Mouse (Mus musculus): ENCODE measurements around the gene BC035044. TPM values are rescaled to one million over a fixed set of nuclear protein-coding genes. Genes with fewer than 3 reads are reported as not detected.

BC035044 gene
- polyA plus RNA-seq, 1 experiment, result 0.74 TPM

DNA sequence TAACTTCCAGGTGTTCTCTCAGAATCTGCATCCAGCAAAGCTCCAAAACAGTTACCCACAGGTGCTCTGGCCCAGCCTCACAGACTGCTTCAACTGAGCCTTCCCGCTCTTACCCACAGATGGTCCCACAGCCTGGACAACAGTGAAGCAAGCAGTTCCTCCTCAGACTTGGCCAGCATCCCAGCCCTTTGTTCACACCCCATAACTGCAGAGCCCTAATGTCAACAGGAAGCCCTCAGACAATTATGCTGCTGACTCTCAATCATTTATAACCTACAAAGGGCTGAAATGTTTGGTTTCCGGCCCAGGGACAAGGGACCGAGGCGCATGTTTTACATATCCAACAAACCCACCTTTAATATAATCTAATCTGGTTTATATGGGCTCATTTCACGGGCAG is 34.7 kb downstream of the BC035044 start:
- WGBS, result 6% methylated on average over 5 of the region's 5 CpGs
- H3K4me3 ChIP-seq (ENCODE audit: low read depth, low read length), result no peak overlapping the region
- H3K4me1 ChIP-seq (ENCODE audit: control insufficient read depth, insufficient read depth, insufficient read length, low read length), result peaks cover 11% of the 10 kb centered on the region; the same call in 1 of the 2 replicates
- TF ChIP-seq POLR2A (IDR thresholded peaks at IDR 0.05; ENCODE audit: low read depth, low read length) (no peak), CTCF (IDR thresholded peaks at IDR 0.05; ENCODE audit: extremely low read depth, insufficient read length, insufficient replicate concordance, low read depth, low read length) (no peak)
- H3K27ac ChIP-seq (ENCODE audit: insufficient read depth, low read depth, low read length), result peak overlapping the region; percentile 79
- H3K27me3 ChIP-seq (ENCODE audit: control insufficient read depth, insufficient read depth, low read length), result no peaks in the 10 kb centered on the region
- H3K36me3 ChIP-seq (ENCODE audit: control insufficient read depth, insufficient read depth, low read length), result no peaks in the 10 kb centered on the region

DNA sequence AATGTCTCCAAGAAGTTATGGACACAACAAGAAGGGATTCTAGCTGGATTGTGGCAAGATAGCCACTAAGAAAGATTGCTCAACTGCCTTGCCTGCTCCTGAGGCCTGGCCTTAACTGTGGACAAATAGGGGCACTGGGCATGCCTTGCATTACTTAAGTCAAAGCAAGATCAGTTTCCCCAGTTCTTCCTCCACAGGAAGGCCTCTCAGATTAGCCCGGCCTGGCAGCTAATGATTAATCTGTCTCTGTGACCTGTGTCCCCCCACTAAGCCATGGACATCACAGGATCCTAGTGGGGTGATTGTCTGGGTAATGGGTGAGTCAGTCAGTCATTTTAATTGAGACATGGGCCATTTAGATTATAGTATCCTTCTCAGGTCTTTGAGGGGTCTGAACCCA is 35.4 kb downstream of the BC035044 start:
- Histone ChIP-seq H3K27me3 (ENCODE audit: control insufficient read depth, insufficient read depth, low read length) (no peaks in the 10 kb centered on the region), H3K36me3 (ENCODE audit: control insufficient read depth, insufficient read depth, low read length) (no peaks in the 10 kb centered on the region), H3K4me1 (ENCODE audit: control insufficient read depth, insufficient read depth, insufficient read length, low read length) (peaks cover 11% of the 10 kb centered on the region; the same call in 1 of the 2 replicates), H3K4me3 (ENCODE audit: low read depth, low read length) (no peak overlapping the region), H3K27ac (ENCODE audit: insufficient read depth, low read depth, low read length) (peak overlapping the region; percentile 68)
- TF ChIP-seq CTCF (IDR thresholded peaks at IDR 0.05; ENCODE audit: extremely low read depth, insufficient read length, insufficient replicate concordance, low read depth, low read length), result no peak
- TF ChIP-seq POLR2A (IDR thresholded peaks at IDR 0.05; ENCODE audit: low read depth, low read length), result no peak
- WGBS, result 24% methylated on average over 1 of the region's 1 CpGs

DNA sequence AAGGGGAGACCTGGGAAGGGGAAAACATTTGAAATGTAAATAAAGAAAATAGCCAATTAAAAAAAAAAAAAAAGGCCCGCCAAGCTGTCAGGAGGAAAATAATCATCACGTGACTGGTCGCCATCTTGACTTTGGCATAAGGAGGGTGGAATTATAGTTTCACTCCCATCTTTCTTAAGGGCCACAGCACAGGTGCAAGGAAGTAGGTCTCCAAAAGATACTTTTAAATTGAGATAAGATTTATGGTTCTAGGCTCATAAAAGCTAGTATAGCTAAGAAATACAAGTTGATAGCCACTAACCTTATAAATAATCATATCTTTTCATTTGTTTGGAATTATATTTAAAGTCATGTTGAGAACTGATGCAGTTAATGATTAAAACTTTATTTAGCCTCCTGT is 36.0 kb downstream of the BC035044 start:
- Histone ChIP-seq H3K27ac (ENCODE audit: insufficient read depth, low read depth, low read length) (no peak overlapping the region), H3K4me1 (ENCODE audit: control insufficient read depth, insufficient read depth, insufficient read length, low read length) (peaks cover 11% of the 10 kb centered on the region; the same call in 1 of the 2 replicates), H3K27me3 (ENCODE audit: control insufficient read depth, insufficient read depth, low read length) (no peaks in the 10 kb centered on the region), H3K36me3 (ENCODE audit: control insufficient read depth, insufficient read depth, low read length) (no peaks in the 10 kb centered on the region), H3K4me3 (ENCODE audit: low read depth, low read length) (no peak overlapping the region)
- WGBS, result 15% methylated on average over 3 of the region's 3 CpGs
- TF ChIP-seq POLR2A (IDR thresholded peaks at IDR 0.05; ENCODE audit: low read depth, low read length) (no peak), CTCF (IDR thresholded peaks at IDR 0.05; ENCODE audit: extremely low read depth, insufficient read length, insufficient replicate concordance, low read depth, low read length) (no peak)

DNA sequence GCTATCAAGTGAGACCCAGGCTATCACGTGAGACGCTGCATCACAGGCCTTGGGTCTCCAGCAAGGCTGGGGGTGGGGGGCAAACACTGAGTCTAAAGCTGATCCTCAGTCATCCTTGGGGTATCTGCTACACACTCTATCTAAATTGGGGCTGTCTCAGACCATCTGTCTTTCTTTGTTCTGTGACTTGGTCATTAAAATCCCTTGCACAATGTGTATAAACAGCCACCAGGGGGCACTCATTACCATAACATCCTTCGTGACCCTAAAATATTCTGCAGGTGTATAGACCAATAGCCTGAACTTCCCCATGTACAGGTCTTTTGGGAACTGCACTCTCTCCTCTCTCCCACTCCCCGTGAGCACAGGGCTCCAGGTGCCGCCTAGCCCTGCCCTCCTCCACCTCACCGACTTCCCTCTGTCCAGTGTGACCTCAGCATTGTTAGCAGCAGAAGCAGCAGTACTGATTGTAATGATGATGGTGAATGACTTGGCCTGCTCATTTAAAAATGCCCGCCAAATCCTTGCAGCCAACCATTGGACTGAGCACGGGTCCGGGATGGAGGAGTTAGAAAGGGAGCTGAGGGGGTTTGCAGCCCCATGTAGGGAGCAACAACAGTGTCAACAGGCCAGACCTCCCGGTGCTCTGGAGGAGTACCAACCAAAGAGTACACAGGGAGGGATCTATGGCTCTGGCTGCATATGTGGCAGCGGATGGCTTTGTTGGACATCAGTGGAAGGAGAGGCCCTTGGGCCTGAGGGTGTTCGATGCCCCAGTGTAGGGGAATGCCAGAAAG is 36.7 kb downstream of the BC035044 start:
- Histone ChIP-seq H3K4me3 (ENCODE audit: low read depth, low read length) (no peak overlapping the region), H3K4me1 (ENCODE audit: control insufficient read depth, insufficient read depth, insufficient read length, low read length) (peaks cover 11% of the 10 kb centered on the region; the same call in 1 of the 2 replicates), H3K27me3 (ENCODE audit: control insufficient read depth, insufficient read depth, low read length) (no peaks in the 10 kb centered on the region), H3K27ac (ENCODE audit: insufficient read depth, low read depth, low read length) (peak overlapping the region; percentile 42; the same call in 1 of the 2 replicates), H3K36me3 (ENCODE audit: control insufficient read depth, insufficient read depth, low read length) (no peaks in the 10 kb centered on the region)
- TF ChIP-seq POLR2A (IDR thresholded peaks at IDR 0.05; ENCODE audit: low read depth, low read length) (no peak), CTCF (IDR thresholded peaks at IDR 0.05; ENCODE audit: extremely low read depth, insufficient read length, insufficient replicate concordance, low read depth, low read length) (peak; percentile 41; the same call in 1 of the 2 replicates)
- 32% methylated on average over 12 of the region's 12 CpGs for WGBS

DNA sequence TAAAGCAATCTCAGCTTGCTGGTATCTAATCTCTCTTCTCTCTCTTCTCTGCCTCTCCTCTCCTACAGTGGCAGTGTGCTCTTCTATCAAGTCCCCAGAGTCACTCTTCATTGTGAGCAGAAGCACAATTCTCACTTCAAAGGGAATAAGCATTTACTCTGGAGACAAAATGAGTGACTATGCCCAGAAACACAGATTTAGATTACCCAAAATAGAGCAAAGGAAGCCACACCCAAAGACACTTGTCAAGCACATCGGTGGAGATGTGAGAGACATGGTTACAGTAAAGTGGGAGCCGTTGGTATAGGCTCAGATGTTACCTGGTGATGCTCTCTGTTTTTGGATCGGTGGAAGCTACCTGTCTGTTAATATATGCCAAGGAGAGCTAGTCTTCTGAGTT is 38.2 kb downstream of the BC035044 start:
- TF ChIP-seq POLR2A (IDR thresholded peaks at IDR 0.05; ENCODE audit: low read depth, low read length) (no peak), CTCF (IDR thresholded peaks at IDR 0.05; ENCODE audit: extremely low read depth, insufficient read length, insufficient replicate concordance, low read depth, low read length) (no peak)

DNA sequence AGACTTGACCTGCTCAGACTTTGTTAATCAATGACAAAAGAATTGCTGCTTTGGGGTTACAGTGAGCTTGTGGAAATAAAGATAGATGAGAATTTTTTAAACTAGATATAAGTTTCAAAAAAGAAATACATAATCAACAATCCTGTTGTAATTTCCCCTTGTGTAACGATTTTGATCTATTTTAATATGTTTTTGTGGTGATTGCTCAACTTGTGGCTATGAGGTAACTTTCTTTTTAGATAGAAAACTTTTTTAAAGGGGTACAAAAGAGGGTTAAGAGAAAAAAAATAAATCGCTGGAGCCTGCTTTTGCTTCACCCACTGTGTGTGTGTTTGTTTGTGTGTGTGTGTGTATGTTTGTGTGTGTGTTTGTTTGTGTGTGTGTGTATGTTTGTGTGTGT is 39.8 kb downstream of the BC035044 start:
- no peak overlapping the region; the same call in 1 of the 2 replicates for H3K27ac ChIP-seq (ENCODE audit: insufficient read depth, low read depth, low read length)
- TF ChIP-seq POLR2A (IDR thresholded peaks at IDR 0.05; ENCODE audit: low read depth, low read length) (no peak), CTCF (IDR thresholded peaks at IDR 0.05; ENCODE audit: extremely low read depth, insufficient read length, insufficient replicate concordance, low read depth, low read length) (no peak)

More for the DNA sequence above, 38.2 kb downstream of the BC035044 start:
- H3K27ac ChIP-seq (ENCODE audit: insufficient read depth, low read depth, low read length), result no peak overlapping the region
- WGBS, result 58% methylated on average over 3 of the region's 3 CpGs
- H3K4me3 ChIP-seq (ENCODE audit: low read depth, low read length), result no peak overlapping the region
- H3K36me3 ChIP-seq (ENCODE audit: control insufficient read depth, insufficient read depth, low read length), result no peaks in the 10 kb centered on the region
- no peaks in the 10 kb centered on the region for H3K27me3 ChIP-seq (ENCODE audit: control insufficient read depth, insufficient read depth, low read length)
- peaks cover 11% of the 10 kb centered on the region; the same call in 1 of the 2 replicates for H3K4me1 ChIP-seq (ENCODE audit: control insufficient read depth, insufficient read depth, insufficient read length, low read length)

DNA sequence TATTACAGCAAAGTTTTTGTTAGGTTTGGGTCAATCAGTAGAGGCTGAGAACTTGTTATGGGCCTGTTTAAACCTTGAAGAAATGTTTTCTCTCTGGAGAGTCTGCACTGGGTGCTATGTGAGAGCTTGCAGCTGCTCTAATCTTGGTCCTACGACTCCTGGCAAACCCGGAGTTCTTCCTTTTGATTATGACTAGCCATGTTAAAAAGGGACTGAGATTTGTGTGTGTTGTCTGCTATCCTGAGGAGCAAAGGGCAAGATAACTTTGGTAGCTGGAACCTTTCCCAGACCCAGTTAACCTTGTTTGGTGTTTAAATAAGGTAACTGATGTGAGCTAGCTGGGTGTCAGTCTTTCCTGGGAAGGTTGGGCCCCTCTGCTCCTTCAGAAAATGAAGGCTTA is 40.3 kb downstream of the BC035044 start:
- TF ChIP-seq CTCF (IDR thresholded peaks at IDR 0.05; ENCODE audit: extremely low read depth, insufficient read length, insufficient replicate concordance, low read depth, low read length) (no peak), POLR2A (IDR thresholded peaks at IDR 0.05; ENCODE audit: low read depth, low read length) (no peak)
- Histone ChIP-seq H3K27ac (ENCODE audit: insufficient read depth, low read depth, low read length) (peak overlapping the region; percentile 51), H3K4me1 (ENCODE audit: control insufficient read depth, insufficient read depth, insufficient read length, low read length) (peaks cover 9% of the 10 kb centered on the region; the same call in 1 of the 2 replicates), H3K36me3 (ENCODE audit: control insufficient read depth, insufficient read depth, low read length) (no peaks in the 10 kb centered on the region), H3K27me3 (ENCODE audit: control insufficient read depth, insufficient read depth, low read length) (no peaks in the 10 kb centered on the region), H3K4me3 (ENCODE audit: low read depth, low read length) (no peak overlapping the region)
- 12% methylated on average over 2 of the region's 2 CpGs for WGBS

More for the DNA sequence above, 39.8 kb downstream of the BC035044 start:
- peaks cover 11% of the 10 kb centered on the region; the same call in 1 of the 2 replicates for H3K4me1 ChIP-seq (ENCODE audit: control insufficient read depth, insufficient read depth, insufficient read length, low read length)
- 24% methylated on average over 2 of the region's 2 CpGs for whole genome bisulfite sequencing
- H3K36me3 ChIP-seq (ENCODE audit: control insufficient read depth, insufficient read depth, low read length), result no peaks in the 10 kb centered on the region
- no peak overlapping the region for H3K4me3 ChIP-seq (ENCODE audit: low read depth, low read length)
- no peaks in the 10 kb centered on the region for H3K27me3 ChIP-seq (ENCODE audit: control insufficient read depth, insufficient read depth, low read length)

Measured in small intestine, adult 2 months (tissue).